Mouse (Mus musculus): ENCODE measurements around the gene Matn4. TPM values are rescaled to one million over a fixed set of nuclear protein-coding genes. Genes with fewer than 3 reads are reported as not detected.

The Matn4 gene
- 31.5 and 39.5 TPM in 2 replicates for polyA plus RNA-seq (2016; fragmentation: Nextera tagmentation; extraction: Ambion mirVana)

- H3K4me3 ChIP-seq = peak within 1 kb of the TSS; percentile 33
- peak within 1 kb of the TSS; percentile 59 for H3K4me2 ChIP-seq (replicated peaks)
- peaks cover 19% of the 10 kb centered on the region for H3K4me1 ChIP-seq
- H3K27me3 ChIP-seq = peaks cover 99% of the 10 kb centered on the region
- no peaks in the 10 kb centered on the region for H3K36me3 ChIP-seq
- 5% methylated on average over 9 of the region's 9 CpGs for WGBS
- H3K27ac ChIP-seq = no peak within 1 kb of the TSS
- peak within 1 kb of the TSS; percentile 15 for H3K9ac ChIP-seq
- H3K9me3 ChIP-seq (replicated peaks) = no peaks in the 10 kb centered on the region
- ATAC-seq (ENCODE audit: low FRiP score) = no peak
Observed at GRCm38 (mm10) chr2:164405060-164405459, at the start of gene Matn4. Gene Matn4, minus strand, starts transcription at chr2:164405160.

- peaks cover 2% of the 10 kb centered on the region; the same call in 1 of the 2 replicates for H3K27me3 ChIP-seq
- no peak overlapping the region for H3K9ac ChIP-seq
- 74% methylated on average over 7 of the region's 7 CpGs for WGBS
- H3K27ac ChIP-seq = no peak overlapping the region
- H3K4me2 ChIP-seq (replicated peaks) = no peak overlapping the region
- no peaks in the 10 kb centered on the region for H3K9me3 ChIP-seq (replicated peaks)
- peaks cover 11% of the 10 kb centered on the region for H3K4me1 ChIP-seq
- H3K4me3 ChIP-seq = no peak overlapping the region
- no peaks in the 10 kb centered on the region for H3K36me3 ChIP-seq
- no peak for ATAC-seq (ENCODE audit: low FRiP score)
Observed at GRCm38 (mm10) chr2:164453887-164454500, 49.0 kb upstream of the Matn4 start.

- peaks cover 2% of the 10 kb centered on the region; the same call in 1 of the 2 replicates for H3K27me3 ChIP-seq
- H3K27ac ChIP-seq = no peak overlapping the region
- H3K4me3 ChIP-seq = no peak overlapping the region
- H3K4me1 ChIP-seq = peaks cover 11% of the 10 kb centered on the region
- no peaks in the 10 kb centered on the region for H3K36me3 ChIP-seq
- H3K9ac ChIP-seq = no peak overlapping the region; the same call in 1 of the 2 replicates
- H3K4me2 ChIP-seq (replicated peaks) = no peak overlapping the region
- 77% methylated on average over 14 of the region's 14 CpGs for WGBS
- H3K9me3 ChIP-seq (replicated peaks) = no peaks in the 10 kb centered on the region
- no peak for ATAC-seq (ENCODE audit: low FRiP score)
Observed at GRCm38 (mm10) chr2:164453047-164453757, 48.2 kb upstream of the Matn4 start.

- 39% methylated on average over 11 of the region's 13 CpGs for WGBS
- ATAC-seq (ENCODE audit: low FRiP score) = no peak
- Histone ChIP-seq H3K4me3 (no peak overlapping the region), H3K4me2 (replicated peaks) (no peak overlapping the region), H3K9ac (no peak overlapping the region), H3K4me1 (peaks cover 11% of the 10 kb centered on the region), H3K9me3 (replicated peaks) (no peaks in the 10 kb centered on the region), H3K27ac (no peak overlapping the region), H3K27me3 (peaks cover 2% of the 10 kb centered on the region; the same call in 1 of the 2 replicates), H3K36me3 (no peaks in the 10 kb centered on the region)
Observed at GRCm38 (mm10) chr2:164452000-164452676, 47.2 kb upstream of the Matn4 start.

- Histone ChIP-seq H3K4me2 (replicated peaks) (no peak overlapping the region), H3K4me3 (no peak overlapping the region), H3K9ac (no peak overlapping the region), H3K27ac (no peak overlapping the region), H3K27me3 (peaks cover 2% of the 10 kb centered on the region; the same call in 1 of the 2 replicates), H3K4me1 (peaks cover 3% of the 10 kb centered on the region; the same call in 1 of the 2 replicates), H3K9me3 (replicated peaks) (no peaks in the 10 kb centered on the region), H3K36me3 (no peaks in the 10 kb centered on the region)
- 91% methylated on average over 14 of the region's 14 CpGs for WGBS
- no peak for ATAC-seq (ENCODE audit: low FRiP score)
Observed at GRCm38 (mm10) chr2:164449341-164450042, 44.5 kb upstream of the Matn4 start.

- no peaks in the 10 kb centered on the region for H3K9me3 ChIP-seq (replicated peaks)
- H3K27ac ChIP-seq = no peak overlapping the region
- no peak overlapping the region for H3K4me3 ChIP-seq
- peaks cover 3% of the 10 kb centered on the region; the same call in 1 of the 2 replicates for H3K4me1 ChIP-seq
- H3K9ac ChIP-seq = no peak overlapping the region
- no peak for ATAC-seq (ENCODE audit: low FRiP score)
- no peaks in the 10 kb centered on the region for H3K36me3 ChIP-seq
- H3K4me2 ChIP-seq (replicated peaks) = no peak overlapping the region
- 80% methylated on average over 5 of the region's 5 CpGs for WGBS
- H3K27me3 ChIP-seq = peaks cover under 1% of the 10 kb centered on the region; the same call in 1 of the 2 replicates
Observed at GRCm38 (mm10) chr2:164448921-164449320, 44.0 kb upstream of the Matn4 start.

GRCm38 (mm10) chr2:164448140-164448539 is 43.2 kb upstream of the Matn4 start:
- H3K4me3 ChIP-seq = no peak overlapping the region
- no peak for ATAC-seq (ENCODE audit: low FRiP score)
- H3K4me1 ChIP-seq = peaks cover 9% of the 10 kb centered on the region
- WGBS = 75% methylated on average over 1 of the region's 1 CpGs
- no peak overlapping the region for H3K4me2 ChIP-seq (replicated peaks)
- no peak overlapping the region for H3K27ac ChIP-seq
- H3K36me3 ChIP-seq = no peaks in the 10 kb centered on the region
- no peaks in the 10 kb centered on the region for H3K9me3 ChIP-seq (replicated peaks)
- no peaks in the 10 kb centered on the region; the same call in 1 of the 2 replicates for H3K27me3 ChIP-seq
- H3K9ac ChIP-seq = no peak overlapping the region

- H3K36me3 ChIP-seq = no peaks in the 10 kb centered on the region
- 81% methylated on average over 3 of the region's 3 CpGs for WGBS
- no peaks in the 10 kb centered on the region for H3K9me3 ChIP-seq (replicated peaks)
- no peak overlapping the region for H3K4me3 ChIP-seq
- no peak for ATAC-seq (ENCODE audit: low FRiP score)
- H3K9ac ChIP-seq = no peak overlapping the region
- H3K27me3 ChIP-seq = peaks cover 11% of the 10 kb centered on the region
- no peak overlapping the region for H3K27ac ChIP-seq
- H3K4me1 ChIP-seq = peaks cover 26% of the 10 kb centered on the region
- H3K4me2 ChIP-seq (replicated peaks) = no peak overlapping the region
Observed at GRCm38 (mm10) chr2:164446086-164446469, 41.1 kb upstream of the Matn4 start.

- WGBS = 84% methylated on average over 3 of the region's 3 CpGs
- no peak overlapping the region for H3K27ac ChIP-seq
- ATAC-seq (ENCODE audit: low FRiP score) = no peak
- H3K27me3 ChIP-seq = peaks cover 14% of the 10 kb centered on the region
- H3K4me1 ChIP-seq = peaks cover 28% of the 10 kb centered on the region
- H3K36me3 ChIP-seq = no peaks in the 10 kb centered on the region
- H3K4me3 ChIP-seq = no peak overlapping the region
- H3K9ac ChIP-seq = no peak overlapping the region
- no peaks in the 10 kb centered on the region for H3K9me3 ChIP-seq (replicated peaks)
- no peak overlapping the region for H3K4me2 ChIP-seq (replicated peaks)
Observed at GRCm38 (mm10) chr2:164445399-164446085, 40.6 kb upstream of the Matn4 start.

- peaks cover 14% of the 10 kb centered on the region for H3K27me3 ChIP-seq
- no peaks in the 10 kb centered on the region for H3K36me3 ChIP-seq
- H3K4me2 ChIP-seq (replicated peaks) = no peak overlapping the region
- WGBS = 89% methylated on average over 2 of the region's 2 CpGs
- H3K4me3 ChIP-seq = no peak overlapping the region
- ATAC-seq (ENCODE audit: low FRiP score) = no peak
- no peak overlapping the region for H3K27ac ChIP-seq
- no peak overlapping the region for H3K9ac ChIP-seq
- H3K9me3 ChIP-seq (replicated peaks) = no peaks in the 10 kb centered on the region
- peaks cover 31% of the 10 kb centered on the region for H3K4me1 ChIP-seq
Observed at GRCm38 (mm10) chr2:164444701-164445100, 39.7 kb upstream of the Matn4 start.

GRCm38 (mm10) chr2:164443460-164444000 is 38.6 kb upstream of the Matn4 start, which contains the start of gene Sdc4:
Gene Sdc4, minus strand, starts transcription at chr2:164443887.
- Histone ChIP-seq H3K9me3 (replicated peaks) (no peaks in the 10 kb centered on the region), H3K36me3 (no peaks in the 10 kb centered on the region), H3K4me3 (peak within 1 kb of the TSS; percentile 50), H3K27me3 (peaks cover 14% of the 10 kb centered on the region), H3K4me2 (replicated peaks) (peak within 1 kb of the TSS; percentile 91), H3K9ac (peak within 1 kb of the TSS; percentile 68), H3K27ac (no peak within 1 kb of the TSS), H3K4me1 (peaks cover 31% of the 10 kb centered on the region)
- WGBS = 6% methylated on average over 18 of the region's 18 CpGs
- peak; percentile 38; the same call in 1 of the 2 replicates for ATAC-seq (ENCODE audit: low FRiP score)
